ENCODE assay signal across 12 mouse cellular contexts in genomic region chr5:113119861-113120465, GRCm38 (mm10). TPM values are rescaled to one million over a fixed set of nuclear protein-coding genes. Genes with fewer than 3 reads are reported as not detected.
DNase-seq lines count a peak whose midpoint lies in the region; ATAC-seq lines count a peak whose summit lies in the region.
"Had no signal": no experiment of that assay in that cellular context is flagged by ENCODE, and none has a peak within 500 bp of the region (broad histone marks: within the 10 kb centered on the region; RNA-seq: fewer than 3 reads in every experiment).

No protein-coding gene starts in this region.

- no peak overlapping the region for H3K4me2 ChIP-seq in kidney, embryonic 16.5 days (replicated peaks; ENCODE audit: low read depth, low read length)
- no peak overlapping the region for H3K4me2 ChIP-seq in midbrain, embryonic 14.5 days (ENCODE audit: low read length)

- no peak for ATAC-seq in kidney, embryonic 16.5 days (ENCODE audit: low FRiP score, low TSS enrichment)
- 0 out of 2 replicates have a peak, but pooled peaks have one; percentile 36 for ATAC-seq in erythroblast, adult 5-6 weeks (replicated peaks; ENCODE audit: low FRiP score, poor library complexity, severe bottlenecking)
- no peak for ATAC-seq in midbrain, embryonic 14.5 days (ENCODE audit: low FRiP score, low TSS enrichment)

- H3K4me1 ChIP-seq in kidney, embryonic 16.5 days (ENCODE audit: insufficient read depth, low read length) = peaks cover 63% of the 10 kb centered on the region
- peaks cover 12% of the 10 kb centered on the region; the same call in 1 of the 2 replicates for H3K4me1 ChIP-seq in midbrain, embryonic 14.5 days (ENCODE audit: control insufficient read depth, insufficient read depth, low read length)

- 30% methylated on average over 13 of the region's 13 CpGs for WGBS in kidney, embryonic 16.5 days
- WGBS in midbrain, embryonic 14.5 days = 47% methylated on average over 13 of the region's 13 CpGs

- H3K27ac ChIP-seq in kidney, embryonic 16.5 days (ENCODE audit: low read length) = peak overlapping the region; percentile 76
- H3K27ac ChIP-seq in midbrain, embryonic 14.5 days (replicated peaks; ENCODE audit: low read depth, low read length) = no peak overlapping the region

- H3K4me3 ChIP-seq in kidney, embryonic 16.5 days (ENCODE audit: low read length) = no peak overlapping the region
- H3K4me3 ChIP-seq in midbrain, embryonic 14.5 days (replicated peaks; ENCODE audit: low read depth, low read length) = no peak overlapping the region

- no peaks in the 10 kb centered on the region for H3K9me3 ChIP-seq in kidney, embryonic 16.5 days (ENCODE audit: low read length)
- H3K9me3 ChIP-seq in midbrain, embryonic 14.5 days (ENCODE audit: control insufficient read depth, low read length) = no peaks in the 10 kb centered on the region

- no peaks in the 10 kb centered on the region for H3K36me3 ChIP-seq in kidney, embryonic 16.5 days (ENCODE audit: insufficient read depth, low read length)
- no peaks in the 10 kb centered on the region for H3K36me3 ChIP-seq in midbrain, embryonic 14.5 days (ENCODE audit: control insufficient read depth, insufficient read depth, low read length)

- H3K9ac ChIP-seq in kidney, embryonic 16.5 days (replicated peaks; ENCODE audit: low read length) = 0 out of 2 replicates have a peak overlapping the region, but pooled peaks have one; percentile 22
- H3K9ac ChIP-seq in midbrain, embryonic 14.5 days (replicated peaks; ENCODE audit: low read length) = no peak overlapping the region

- DNase-seq in kidney, adult 18-20 months = no peak
- peak; percentile 73 to 84 for DNase-seq in left cerebral cortex, adult 18-20 months (ENCODE audit: low spot score in 2 of 2)
- DNase-seq in midbrain, embryonic 14.5 days = peak; percentile 28
- no peak for DNase-seq in cerebellum, postnatal 14 days
- DNase-seq in testis, postnatal 10 days (ENCODE audit: low spot score) = no peak
- DNase-seq in kidney, postnatal 25 days = no peak
- DNase-seq: cerebellum, postnatal 25 days had no signal

- H3K27me3 ChIP-seq in kidney, embryonic 16.5 days (ENCODE audit: insufficient read depth, low read length) = no peaks in the 10 kb centered on the region
- H3K27me3 ChIP-seq in midbrain, embryonic 14.5 days (ENCODE audit: control insufficient read depth, insufficient read depth, low read length) = no peaks in the 10 kb centered on the region

RNA-seq across cellular contexts. Expression of gene Crybb3, which starts 38.6 kb away (rescaled TPM):
- 0.69 and 1.1 TPM in 2 replicates for polyA plus RNA-seq in kidney, embryonic 16.5 days (2015; fragmentation: Nextera tagmentation; extraction: Ambion mirVana)
- total RNA-seq in erythroblast, adult 5-6 weeks (2015; ENCODE audit: low replicate concordance) = not detected in 2 replicates
- not detected in 2 replicates for total RNA-seq in erythroblast, adult 5-6 weeks (2017; ENCODE audit: low replicate concordance)
- 1 to 10 TPM; 1.4 to 1.6 TPM for total RNA-seq in left cerebral cortex, adult 18-20 months (2021)
- polyA plus RNA-seq in midbrain, embryonic 14.5 days (2014; fragmentation: Nextera tagmentation; extraction: Ambion mirVana) = 0.70 and 0.77 TPM in 2 replicates
- polyA plus RNA-seq: neural tube, embryonic 11.5 days had no signal

RNA-seq across cellular contexts. Expression of gene Crybb2, which starts 50.0 kb away (rescaled TPM):
- not detected in 2 replicates for polyA plus RNA-seq in kidney, embryonic 16.5 days (2015; fragmentation: Nextera tagmentation; extraction: Ambion mirVana)
- total RNA-seq in erythroblast, adult 5-6 weeks (2015; ENCODE audit: low replicate concordance) = not detected in 2 replicates
- not detected in 2 replicates for total RNA-seq in erythroblast, adult 5-6 weeks (2017; ENCODE audit: low replicate concordance)
- not detected for total RNA-seq in left cerebral cortex, adult 18-20 months (2021)
- not detected in 2 replicates for polyA plus RNA-seq in midbrain, embryonic 14.5 days (2014; fragmentation: Nextera tagmentation; extraction: Ambion mirVana)
- total RNA-seq: ES-E14 had no signal
- polyA plus RNA-seq: intestine, embryonic 14.5 days; neural tube, embryonic 11.5 days had no signal

Comparison
In these comparisons a context has a peak if more than half of its experiments do, and no peak if none do; other contexts are left out.
1. DNase-seq: peak in left cerebral cortex, adult 18-20 months (2 of 2) and midbrain, embryonic 14.5 days (single experiment); none in kidney, adult 18-20 months (single experiment), cerebellum, postnatal 14 days (0 of 2), testis, postnatal 10 days (single experiment) and kidney, postnatal 25 days (0 of 2).